Comparison of ENCODE assay signal across 12 mouse cellular contexts in genomic region chr4:137479757-137480156, GRCm38 (mm10). TPM values are rescaled to one million over a fixed set of nuclear protein-coding genes. Genes with fewer than 3 reads are reported as not detected.
DNase-seq lines count a peak whose midpoint lies in the region; ATAC-seq and TF ChIP-seq lines count a peak whose summit lies in the region.
"Had no signal": no experiment of that assay in that cellular context is flagged by ENCODE, and none has a peak within 500 bp of the region (broad histone marks: within the 10 kb centered on the region; RNA-seq: fewer than 3 reads in every experiment).

No protein-coding gene starts in this region.

- H3K4me3 ChIP-seq in heart, embryonic 10.5 days, result peak overlapping the region; percentile 36
- peak overlapping the region; percentile 16; the same call in 1 of the 2 replicates for H3K4me3 ChIP-seq in ES-Bruce4 (ENCODE audit: low read depth, low read length)
- no peak overlapping the region for H3K4me3 ChIP-seq in heart, postnatal 0 days (ENCODE audit: low read depth, low read length)
- peak overlapping the region; percentile 25; the same call in 1 of the 2 replicates for H3K4me3 ChIP-seq in limb, embryonic 10.5 days
- H3K4me3 ChIP-seq: erythroblast, embryonic 14.5 days had no signal

- peak; percentile 94 for TF ChIP-seq EP300 in ES-Bruce4 (IDR thresholded peaks at IDR 0.05; ENCODE audit: insufficient read depth, low read depth, low read length)
- TF ChIP-seq EP300 in heart, postnatal 0 days (IDR thresholded peaks at IDR 0.05; ENCODE audit: low read depth), result no peak

- no peak for TF ChIP-seq POLR2A in ES-Bruce4 (IDR thresholded peaks at IDR 0.05; ENCODE audit: insufficient read depth, low read length)

- peak overlapping the region; percentile 85 for H3K27ac ChIP-seq in heart, embryonic 10.5 days
- peak overlapping the region; percentile 74 for H3K27ac ChIP-seq in ES-Bruce4 (ENCODE audit: insufficient read depth, low read length)
- peak overlapping the region; percentile 77 for H3K27ac ChIP-seq in heart, postnatal 0 days (ENCODE audit: low read depth)
- peak overlapping the region; percentile 76 for H3K27ac ChIP-seq in limb, embryonic 10.5 days

- no peak overlapping the region for H3K4me2 ChIP-seq in heart, postnatal 0 days (ENCODE audit: low read depth, low read length)
- H3K4me2 ChIP-seq: midbrain, embryonic 11.5 days had no signal

- no peak for DNase-seq in heart, embryonic 10.5 days (ENCODE audit: low spot score)
- DNase-seq in heart, adult 9 months (ENCODE audit: low spot score in 2 of 2), result no peak
- DNase-seq in heart, postnatal 0 days (ENCODE audit: low spot score), result no peak
- peak; percentile 67 for DNase-seq in limb, embryonic 10.5 days (ENCODE audit: low spot score)
- no peak for DNase-seq in left cerebral cortex, adult 9 months (ENCODE audit: low spot score in 2 of 2)
- no peak for DNase-seq in ovary, postnatal 14 days (ENCODE audit: low spot score)

- no peak for TF ChIP-seq CTCF in ES-Bruce4 (IDR thresholded peaks at IDR 0.05; ENCODE audit: low read depth, low read length)
- TF ChIP-seq CTCF in heart, postnatal 0 days (IDR thresholded peaks at IDR 0.05; ENCODE audit: low read depth), result no peak

- H3K36me3 ChIP-seq in heart, embryonic 10.5 days, result peaks cover 10% of the 10 kb centered on the region; the same call in 1 of the 2 replicates
- H3K36me3 ChIP-seq in ES-Bruce4 (ENCODE audit: control insufficient read depth, insufficient read depth, low read length, poor library complexity, severe bottlenecking), result no peaks in the 10 kb centered on the region
- no peaks in the 10 kb centered on the region for H3K36me3 ChIP-seq in heart, postnatal 0 days (replicated peaks; ENCODE audit: control insufficient read depth, insufficient read depth, low read length)
- peaks cover 4% of the 10 kb centered on the region; the same call in 1 of the 2 replicates for H3K36me3 ChIP-seq in limb, embryonic 10.5 days

- no peaks in the 10 kb centered on the region for H3K9me3 ChIP-seq in heart, embryonic 10.5 days
- H3K9me3 ChIP-seq in ES-Bruce4 (replicated peaks; ENCODE audit: control insufficient read depth, insufficient read depth, low read length, poor library complexity, severe bottlenecking), result no peaks in the 10 kb centered on the region
- H3K9me3 ChIP-seq in heart, postnatal 0 days (replicated peaks; ENCODE audit: control insufficient read depth, low read length), result no peaks in the 10 kb centered on the region
- H3K9me3 ChIP-seq in limb, embryonic 10.5 days (replicated peaks), result no peaks in the 10 kb centered on the region

- H3K4me1 ChIP-seq in heart, embryonic 10.5 days, result peaks cover 95% of the 10 kb centered on the region
- H3K4me1 ChIP-seq in ES-Bruce4 (ENCODE audit: control insufficient read depth, insufficient read depth, low read length), result peaks cover 23% of the 10 kb centered on the region
- peaks cover 92% of the 10 kb centered on the region for H3K4me1 ChIP-seq in heart, postnatal 0 days (ENCODE audit: control insufficient read depth, insufficient read depth)
- peaks cover 89% of the 10 kb centered on the region for H3K4me1 ChIP-seq in limb, embryonic 10.5 days

- ATAC-seq in heart, postnatal 0 days (ENCODE audit: insufficient read depth, low read depth), result no peak
- ATAC-seq in inflammation-experienced regulatory T-cells, adult 6 months, result no peak

- H3K9ac ChIP-seq in ES-Bruce4 (ENCODE audit: low read depth, poor library complexity, severe bottlenecking), result 0 out of 2 replicates have a peak overlapping the region, but pooled peaks have one; percentile 7
- no peak overlapping the region for H3K9ac ChIP-seq in heart, postnatal 0 days (replicated peaks; ENCODE audit: low read depth, low read length)

- H3K27me3 ChIP-seq in heart, embryonic 10.5 days (ENCODE audit: insufficient read depth, poor library complexity, severe bottlenecking), result no peaks in the 10 kb centered on the region
- H3K27me3 ChIP-seq in ES-Bruce4 (ENCODE audit: control insufficient read depth, insufficient read depth, low read length, poor library complexity, severe bottlenecking), result no peaks in the 10 kb centered on the region
- H3K27me3 ChIP-seq in heart, postnatal 0 days (ENCODE audit: control insufficient read depth, insufficient read depth, low read length), result no peaks in the 10 kb centered on the region
- no peaks in the 10 kb centered on the region for H3K27me3 ChIP-seq in limb, embryonic 10.5 days (ENCODE audit: low read depth, poor library complexity, severe bottlenecking)
- H3K27me3 ChIP-seq: CH12.LX had no signal

- 0% methylated on average over 6 of the region's 6 CpGs for WGBS in heart, embryonic 10.5 days
- WGBS in heart, postnatal 0 days, result 26% methylated on average over 5 of the region's 6 CpGs
- WGBS in limb, embryonic 10.5 days, result 2% methylated on average over 6 of the region's 6 CpGs

RNA-seq across cellular contexts. Expression of gene Hspg2, which starts 11.2 kb away (rescaled TPM):
- polyA plus RNA-seq in heart, embryonic 10.5 days (2016; fragmentation: Nextera tagmentation; extraction: Ambion mirVana), result 52.0 and 58.9 TPM in 2 replicates
- 147 and 184 TPM in 2 replicates for polyA plus RNA-seq in ES-Bruce4 (2011; ENCODE audit: insufficient read depth, insufficient read length, low read depth, missing spikeins)
- total RNA-seq in heart, postnatal 0 days (2014; rRNA removed; ENCODE audit: low replicate concordance), result 473 and 516 TPM in 2 replicates
- polyA plus RNA-seq in heart, postnatal 0 days (2015; fragmentation: Nextera tagmentation; extraction: Ambion mirVana), result 41.2 and 42.4 TPM in 2 replicates
- polyA plus RNA-seq in limb, embryonic 10.5 days (2016; fragmentation: Nextera tagmentation; extraction: Ambion mirVana), result 20.8 and 23.3 TPM in 2 replicates
- polyA plus RNA-seq in inflammation-experienced regulatory T-cells, adult 6 months (2017; shearing (Covaris generic)), result not detected

RNA-seq across cellular contexts. Expression of gene 1700013G24Rik, which starts 26.7 kb away (rescaled TPM):
- polyA plus RNA-seq in heart, embryonic 10.5 days (2016; fragmentation: Nextera tagmentation; extraction: Ambion mirVana), result not detected in 2 replicates
- polyA plus RNA-seq in ES-Bruce4 (2011; ENCODE audit: insufficient read depth, insufficient read length, low read depth, missing spikeins), result not detected in 2 replicates
- not detected in 2 replicates for total RNA-seq in heart, postnatal 0 days (2014; rRNA removed; ENCODE audit: low replicate concordance)
- not detected in 2 replicates for polyA plus RNA-seq in heart, postnatal 0 days (2015; fragmentation: Nextera tagmentation; extraction: Ambion mirVana)
- not detected in 2 replicates for polyA plus RNA-seq in limb, embryonic 10.5 days (2016; fragmentation: Nextera tagmentation; extraction: Ambion mirVana)
- not detected for polyA plus RNA-seq in inflammation-experienced regulatory T-cells, adult 6 months (2017; shearing (Covaris generic))
- total RNA-seq: CH12.LX; layer of hippocampus, adult 8-10 months had no signal
- polyA plus RNA-seq: erythroblast, embryonic 14.5 days; midbrain, embryonic 11.5 days had no signal

RNA-seq across cellular contexts. Expression of gene Cela3b, which starts 49.4 kb away (rescaled TPM):
- not detected in 2 replicates for polyA plus RNA-seq in heart, embryonic 10.5 days (2016; fragmentation: Nextera tagmentation; extraction: Ambion mirVana)
- polyA plus RNA-seq in ES-Bruce4 (2011; ENCODE audit: insufficient read depth, insufficient read length, low read depth, missing spikeins), result not detected in 2 replicates
- total RNA-seq in heart, postnatal 0 days (2014; rRNA removed; ENCODE audit: low replicate concordance), result not detected in 2 replicates
- not detected in 2 replicates for polyA plus RNA-seq in heart, postnatal 0 days (2015; fragmentation: Nextera tagmentation; extraction: Ambion mirVana)
- polyA plus RNA-seq in limb, embryonic 10.5 days (2016; fragmentation: Nextera tagmentation; extraction: Ambion mirVana), result not detected in 2 replicates
- polyA plus RNA-seq in inflammation-experienced regulatory T-cells, adult 6 months (2017; shearing (Covaris generic)), result not detected
- total RNA-seq: CH12.LX; layer of hippocampus, adult 8-10 months had no signal
- polyA plus RNA-seq: erythroblast, embryonic 14.5 days; midbrain, embryonic 11.5 days had no signal

Comparison
In these comparisons a context has a peak if more than half of its experiments do, and no peak if none do; other contexts are left out.
1. RNA of gene Hspg2, which starts 11.2 kb away (polyA plus RNA-seq): 147 to 184 TPM in ES-Bruce4, 52.0 to 58.9 TPM in heart, embryonic 10.5 days, 41.2 to 42.4 TPM in heart, postnatal 0 days and 20.8 to 23.3 TPM in limb, embryonic 10.5 days; not detected in inflammation-experienced regulatory T-cells, adult 6 months; every median in the first group is over 10 times any median in the second.
2. Peak in every context shown above with its lines, with median percentiles within 50 percentile points of each other: H3K27ac ChIP-seq.